In genomic region chr3:117117838-117118237, GRCm38 (mm10) we compare ENCODE assay signal across 13 mouse cellular contexts.
DNase-seq lines count a peak whose midpoint lies in the region; TF ChIP-seq lines count a peak whose summit lies in the region.
"Had no signal": no experiment of that assay in that cellular context is flagged by ENCODE, and none has a peak within 500 bp of the region (broad histone marks: within the 10 kb centered on the region; RNA-seq: fewer than 3 reads in every experiment).

No protein-coding gene starts in this region.

- 0 out of 2 replicates have a peak, but pooled peaks have one; percentile 19 for TF ChIP-seq CTCF in kidney, adult 2 months (conservative IDR thresholded peaks at IDR 0.05; ENCODE audit: insufficient read depth, insufficient read length, low read depth, low read length)
- TF ChIP-seq CTCF in ES-Bruce4 (IDR thresholded peaks at IDR 0.05; ENCODE audit: low read depth, low read length) = peak; percentile 23
- peak; percentile 31; the same call in 1 of the 2 replicates for TF ChIP-seq CTCF in brain, embryonic 14.5 days (IDR thresholded peaks at IDR 0.05; ENCODE audit: borderline replicate concordance, extremely low read depth, insufficient read depth, insufficient read length)

- no peaks in the 10 kb centered on the region for H3K9me3 ChIP-seq in ES-Bruce4 (replicated peaks; ENCODE audit: control insufficient read depth, insufficient read depth, low read length, poor library complexity, severe bottlenecking)
- H3K9me3 ChIP-seq: intestine, embryonic 15.5 days; stomach, embryonic 15.5 days had no signal

- H3K9ac ChIP-seq in ES-Bruce4 (ENCODE audit: low read depth, poor library complexity, severe bottlenecking) = no peak overlapping the region
- H3K9ac ChIP-seq: intestine, embryonic 15.5 days; stomach, embryonic 15.5 days had no signal

- H3K27me3 ChIP-seq in kidney, adult 2 months (replicated peaks; ENCODE audit: control insufficient read depth, insufficient read depth, low read length) = no peaks in the 10 kb centered on the region
- H3K27me3 ChIP-seq in ES-Bruce4 (ENCODE audit: control insufficient read depth, insufficient read depth, low read length, poor library complexity, severe bottlenecking) = no peaks in the 10 kb centered on the region
- H3K27me3 ChIP-seq: intestine, embryonic 15.5 days; stomach, embryonic 15.5 days had no signal

- H3K36me3 ChIP-seq in kidney, adult 2 months (ENCODE audit: control insufficient read depth, insufficient read depth, low read length) = no peaks in the 10 kb centered on the region
- H3K36me3 ChIP-seq in ES-Bruce4 (ENCODE audit: control insufficient read depth, insufficient read depth, low read length, poor library complexity, severe bottlenecking) = no peaks in the 10 kb centered on the region
- H3K36me3 ChIP-seq: intestine, embryonic 15.5 days; stomach, embryonic 15.5 days had no signal

- no peak for TF ChIP-seq POLR2A in kidney, adult 2 months (IDR thresholded peaks at IDR 0.05; ENCODE audit: low read depth, low read length)
- no peak for TF ChIP-seq POLR2A in ES-Bruce4 (IDR thresholded peaks at IDR 0.05; ENCODE audit: insufficient read depth, low read length)
- TF ChIP-seq POLR2A in brain, embryonic 14.5 days (IDR thresholded peaks at IDR 0.05; ENCODE audit: borderline replicate concordance, extremely low read depth, insufficient read depth, insufficient read length, poor library complexity, severe bottlenecking) = no peak

- no peaks in the 10 kb centered on the region for H3K4me1 ChIP-seq in kidney, adult 2 months (ENCODE audit: control insufficient read depth, insufficient read depth, low read length)
- H3K4me1 ChIP-seq in ES-Bruce4 (ENCODE audit: control insufficient read depth, insufficient read depth, low read length) = no peaks in the 10 kb centered on the region
- H3K4me1 ChIP-seq: intestine, embryonic 15.5 days; stomach, embryonic 15.5 days had no signal

- no peak for TF ChIP-seq EP300 in ES-Bruce4 (IDR thresholded peaks at IDR 0.05; ENCODE audit: insufficient read depth, low read depth, low read length)

- H3K27ac ChIP-seq in kidney, adult 2 months (ENCODE audit: insufficient read depth, low read depth, low read length) = no peak overlapping the region
- H3K27ac ChIP-seq in ES-Bruce4 (ENCODE audit: insufficient read depth, low read length) = no peak overlapping the region
- H3K27ac ChIP-seq: intestine, embryonic 15.5 days; stomach, embryonic 15.5 days had no signal

- H3K4me3 ChIP-seq in kidney, adult 2 months (ENCODE audit: insufficient read depth, low read depth, low read length) = no peak overlapping the region
- no peak overlapping the region for H3K4me3 ChIP-seq in ES-Bruce4 (ENCODE audit: low read depth, low read length)
- H3K4me3 ChIP-seq: intestine, embryonic 15.5 days; stomach, embryonic 15.5 days had no signal

- 42% methylated on average over 1 of the region's 1 CpGs for WGBS in kidney, adult 2 months

- no peak for DNase-seq in kidney, adult 2 months
- no peak for DNase-seq in kidney, postnatal 25 days
- peak; percentile 24 for DNase-seq in 416B (ENCODE audit: low read depth)
- DNase-seq in brain, embryonic 14.5 days (ENCODE audit: low read depth) = peak; percentile 34
- no peak for DNase-seq in yolk sac, embryonic 10.5 days (ENCODE audit: low spot score)
- DNase-seq in urinary bladder, adult 2 months (ENCODE audit: low spot score) = no peak
- DNase-seq: adrenal gland, adult 2 months; embryo, embryonic 11 days; heart, postnatal 4 days; thymus, postnatal 36 days had no signal

Comparison
In these comparisons a context has a peak if more than half of its experiments do, and no peak if none do; other contexts are left out.
1. DNase-seq: peak in 416B (single experiment) and brain, embryonic 14.5 days (single experiment); none in kidney, adult 2 months (single experiment), kidney, postnatal 25 days (0 of 2), yolk sac, embryonic 10.5 days (single experiment) and urinary bladder, adult 2 months (single experiment).
2. Peak in every context shown above with its lines, with median percentiles within 50 percentile points of each other: CTCF ChIP-seq.